Mouse (Mus musculus): ENCODE results near the gene Olfr95. TPM values are rescaled to one million over a fixed set of nuclear protein-coding genes. Genes with fewer than 3 reads are reported as not detected.
A peak's percentile ranks its signal among the peaks of the same experiment; 100 is the strongest.
"Not testable (repeated sequence)": the region's sequence is repeated elsewhere in the genome, so short reads cannot be mapped to it uniquely, and the experiment has no call there.

Olfr95 gene
- polyA plus RNA-seq (2015; fragmentation: Nextera tagmentation; extraction: Ambion mirVana): not detected in 2 replicates

DNA sequence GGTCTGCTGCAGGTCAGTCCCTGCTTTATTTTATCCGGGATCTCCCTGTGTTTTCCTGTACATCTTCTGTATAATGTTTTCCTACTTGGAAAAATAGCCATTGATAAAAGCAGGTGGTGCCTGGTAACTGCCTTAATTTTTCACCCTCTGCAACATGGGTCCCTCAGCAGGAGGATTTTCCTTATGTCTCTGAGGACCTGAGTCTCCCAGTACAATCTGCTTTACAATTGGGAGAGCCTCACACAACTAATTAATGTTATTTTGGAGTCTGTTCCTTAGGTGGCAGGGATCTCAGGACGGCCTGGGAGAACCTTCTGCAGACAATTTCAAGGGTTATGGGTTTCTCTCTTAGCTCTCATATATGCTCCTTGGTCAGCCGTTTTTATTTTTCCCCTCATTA lies at the start of gene Olfr95:
Olfr95 (minus strand) TSS at position 101 of the 400 bp plus-strand sequence.
- H3K4me1 ChIP-seq: peaks cover 6% of the 10 kb centered on the region

DNA sequence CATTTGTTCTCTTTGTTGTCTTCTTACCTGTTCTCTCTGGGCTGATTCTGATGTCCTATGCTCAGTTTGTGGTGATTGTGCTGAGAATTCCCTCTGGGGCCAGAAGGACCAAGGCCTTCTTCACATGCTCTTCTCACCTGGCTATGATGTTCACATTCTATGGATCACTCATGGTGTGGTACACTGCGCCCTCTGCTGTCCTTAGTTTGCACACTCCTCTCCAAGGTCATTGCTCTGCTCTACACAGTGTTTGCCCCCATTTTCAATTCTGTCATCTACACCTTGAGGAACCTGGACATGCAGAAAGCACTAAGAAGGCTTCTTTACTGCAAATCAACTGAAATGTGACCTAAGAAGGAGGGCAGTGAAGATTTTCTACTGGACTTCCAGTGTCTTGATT lies 37.6 kb upstream of the Olfr95 start:
- H3K4me3 ChIP-seq: no peak overlapping the region
- no peak overlapping the region for H3K27ac ChIP-seq (replicated peaks)
- H3K36me3 ChIP-seq: no peaks in the 10 kb centered on the region
- H3K4me1 ChIP-seq: no peaks in the 10 kb centered on the region
- no peaks in the 10 kb centered on the region for H3K27me3 ChIP-seq
- 13% methylated on average over 1 of the region's 1 CpGs for WGBS
- ATAC-seq (replicated peaks): no peak
- no peaks in the 10 kb centered on the region for H3K9me3 ChIP-seq
- no peak overlapping the region for H3K4me2 ChIP-seq (replicated peaks)
- H3K9ac ChIP-seq (replicated peaks): no peak overlapping the region

More for the DNA sequence above, at the start of gene Olfr95:
- H3K9me3 ChIP-seq: no peaks in the 10 kb centered on the region
- no peak within 1 kb of the TSS for H3K9ac ChIP-seq (replicated peaks)
- H3K4me2 ChIP-seq (replicated peaks): no peak within 1 kb of the TSS
- no peaks in the 10 kb centered on the region for H3K36me3 ChIP-seq
- H3K27ac ChIP-seq (replicated peaks): no peak within 1 kb of the TSS
- no peak for ATAC-seq (replicated peaks)
- WGBS: 74% methylated on average over 3 of the region's 3 CpGs
- H3K4me3 ChIP-seq: no peak within 1 kb of the TSS
- H3K27me3 ChIP-seq: peaks cover 8% of the 10 kb centered on the region

DNA sequence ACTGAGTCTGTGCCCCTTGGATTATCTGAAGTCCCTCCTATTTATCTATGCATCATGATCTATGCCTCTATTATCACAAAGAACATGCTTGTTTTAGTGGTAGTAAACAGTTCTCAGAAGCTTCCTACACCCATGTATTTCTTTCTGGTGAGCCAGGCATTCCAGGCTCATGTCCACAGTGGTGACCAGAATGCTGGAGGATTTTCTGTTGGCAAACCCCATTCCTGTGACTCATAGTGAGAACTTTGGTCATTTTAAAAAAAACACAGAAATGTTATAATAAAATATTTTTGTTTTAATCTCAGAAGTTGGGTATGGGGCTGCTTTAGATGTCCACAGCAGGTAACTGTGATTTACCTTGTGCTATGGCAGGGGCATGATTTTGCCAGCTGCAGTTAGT lies 36.5 kb upstream of the Olfr95 start:
- Histone ChIP-seq H3K4me2 (replicated peaks) (no peak overlapping the region), H3K9me3 (no peaks in the 10 kb centered on the region), H3K4me3 (no peak overlapping the region), H3K9ac (replicated peaks) (no peak overlapping the region), H3K27me3 (no peaks in the 10 kb centered on the region), H3K27ac (replicated peaks) (no peak overlapping the region), H3K36me3 (no peaks in the 10 kb centered on the region), H3K4me1 (no peaks in the 10 kb centered on the region)
- no peak for ATAC-seq (replicated peaks)

DNA sequence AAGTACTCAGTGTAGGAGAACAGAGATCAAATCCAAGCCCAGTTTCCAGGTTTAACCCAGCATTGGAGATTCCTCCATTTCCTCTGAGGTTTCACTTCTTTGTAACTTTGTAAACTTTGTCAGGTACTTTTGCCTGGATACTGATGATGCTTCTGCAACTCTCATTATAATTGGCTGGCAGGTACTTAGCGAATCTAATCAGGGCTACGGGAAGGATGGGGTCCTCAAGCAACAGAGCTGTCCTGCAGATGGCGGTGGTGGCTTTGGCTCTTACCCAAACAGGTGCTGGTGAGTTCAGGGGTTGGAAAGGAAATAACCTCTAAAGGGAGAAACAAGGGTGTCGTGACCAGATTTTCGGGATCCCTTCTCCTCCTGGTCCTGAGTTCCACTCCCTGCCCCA lies 33.8 kb upstream of the Olfr95 start:
- H3K36me3 ChIP-seq: no peaks in the 10 kb centered on the region
- 31% methylated on average over 5 of the region's 5 CpGs for WGBS
- H3K4me2 ChIP-seq (replicated peaks): no peak overlapping the region
- H3K27ac ChIP-seq (replicated peaks): no peak overlapping the region
- no peak overlapping the region for H3K4me3 ChIP-seq
- H3K27me3 ChIP-seq: no peaks in the 10 kb centered on the region
- H3K9ac ChIP-seq (replicated peaks): no peak overlapping the region
- H3K4me1 ChIP-seq: no peaks in the 10 kb centered on the region
- H3K9me3 ChIP-seq: no peaks in the 10 kb centered on the region
- no peak for ATAC-seq (replicated peaks)

DNA sequence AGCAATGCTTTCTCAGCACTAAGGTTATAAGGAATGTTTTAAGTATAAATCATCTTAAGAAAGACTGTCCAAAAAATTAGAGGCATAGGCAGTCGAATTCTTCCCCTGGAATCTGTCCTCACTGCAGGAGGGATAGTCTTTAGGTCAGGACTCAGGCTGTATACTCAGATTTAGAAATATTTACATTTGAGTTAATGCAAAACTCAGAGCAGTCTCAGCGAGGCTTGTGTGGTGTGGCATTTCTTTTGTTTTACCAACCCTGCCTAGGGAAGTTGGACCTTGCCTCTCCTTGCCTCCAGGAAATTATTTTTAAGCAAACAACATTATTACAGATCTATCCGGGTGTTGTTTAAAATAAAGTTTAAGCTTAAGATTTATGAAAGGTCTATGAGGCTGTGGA lies 29.3 kb upstream of the Olfr95 start:
- WGBS: 64% methylated on average over 3 of the region's 3 CpGs
- Histone ChIP-seq H3K36me3 (no peaks in the 10 kb centered on the region), H3K9me3 (no peaks in the 10 kb centered on the region), H3K27me3 (no peaks in the 10 kb centered on the region), H3K4me1 (no peaks in the 10 kb centered on the region), H3K9ac (replicated peaks) (no peak overlapping the region), H3K4me2 (replicated peaks) (no peak overlapping the region), H3K4me3 (no peak overlapping the region), H3K27ac (replicated peaks) (no peak overlapping the region)
- ATAC-seq (replicated peaks): no peak

DNA sequence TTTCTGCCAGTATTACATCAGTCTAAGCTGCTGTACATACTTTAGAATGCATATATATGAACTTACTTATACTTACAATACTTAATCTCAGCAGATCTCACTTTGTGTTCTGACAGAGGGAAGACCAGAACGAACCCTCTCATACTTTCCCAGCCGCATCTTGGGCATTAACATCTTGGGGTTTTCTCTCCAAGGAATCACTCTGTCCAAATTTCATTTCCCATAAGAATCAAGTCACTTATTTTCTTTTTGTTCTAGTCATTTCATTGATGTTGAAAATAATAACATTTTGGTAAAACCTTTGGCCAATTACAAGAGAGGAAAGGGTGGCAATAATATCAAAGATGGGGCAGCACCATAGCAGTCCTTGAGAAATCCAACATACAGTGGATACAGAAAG lies 24.3 kb upstream of the Olfr95 start, which contains the start of gene Olfr97:
Olfr97 (minus strand) TSS at position 101 of the 400 bp plus-strand sequence.
- WGBS: 88% methylated on average over 2 of the region's 2 CpGs
- not testable (repeated sequence) for H3K4me2 ChIP-seq (replicated peaks); H3K4me1 ChIP-seq; H3K27ac ChIP-seq (replicated peaks); H3K9me3 ChIP-seq; H3K27me3 ChIP-seq; H3K4me3 ChIP-seq; H3K36me3 ChIP-seq; H3K9ac ChIP-seq (replicated peaks); ATAC-seq (replicated peaks)

DNA sequence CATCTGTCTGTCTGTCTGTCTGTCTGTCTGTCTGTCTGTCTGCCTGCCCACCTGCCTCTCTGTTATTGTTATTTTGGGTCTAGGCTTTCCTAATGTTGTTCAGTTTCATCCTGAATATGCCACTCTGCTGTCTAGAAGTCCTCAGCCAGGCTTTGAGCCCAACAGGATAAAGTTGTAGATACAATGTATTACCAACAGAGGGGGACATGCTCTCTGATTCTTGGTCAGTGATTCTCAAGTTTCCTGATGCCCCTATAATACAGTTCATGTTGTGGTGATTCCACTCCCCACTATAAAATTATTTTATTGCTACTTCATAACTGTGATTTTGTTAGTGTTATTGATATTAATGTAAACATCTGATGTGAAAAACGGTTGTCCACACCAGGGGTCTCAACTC lies 9.0 kb upstream of the Olfr95 start:
- WGBS: 33% methylated on average over 1 of the region's 1 CpGs
- Histone ChIP-seq H3K4me1 (no peaks in the 10 kb centered on the region), H3K4me2 (replicated peaks) (no peak overlapping the region), H3K9ac (replicated peaks) (no peak overlapping the region), H3K27ac (replicated peaks) (no peak overlapping the region), H3K9me3 (no peaks in the 10 kb centered on the region), H3K27me3 (no peaks in the 10 kb centered on the region), H3K4me3 (no peak overlapping the region), H3K36me3 (no peaks in the 10 kb centered on the region)
- ATAC-seq (replicated peaks): no peak

DNA sequence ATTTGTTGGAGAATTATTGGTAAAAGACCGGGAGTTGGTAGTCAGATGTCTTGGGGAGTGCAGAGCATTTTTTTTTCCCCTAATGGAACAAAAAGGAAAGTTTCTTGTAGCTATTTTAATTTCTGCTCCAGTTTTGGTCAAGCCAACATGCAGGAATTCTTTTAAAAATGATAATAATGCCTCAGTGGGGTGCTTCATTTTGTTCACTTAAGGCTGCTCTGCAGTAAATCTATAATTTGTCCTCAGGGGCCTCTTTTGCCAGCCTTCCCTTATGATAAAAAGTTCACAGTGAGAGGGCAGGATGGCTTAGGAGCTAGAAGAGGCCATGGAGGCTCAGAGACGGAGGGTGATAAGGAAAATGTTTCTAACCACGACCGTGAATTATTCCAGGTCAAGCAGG lies 6.9 kb upstream of the Olfr95 start, which contains the start of gene Olfr96:
Olfr96 (plus strand) TSS at position 301 of the 400 bp plus-strand sequence.
- 58% methylated on average over 4 of the region's 4 CpGs for WGBS

DNA sequence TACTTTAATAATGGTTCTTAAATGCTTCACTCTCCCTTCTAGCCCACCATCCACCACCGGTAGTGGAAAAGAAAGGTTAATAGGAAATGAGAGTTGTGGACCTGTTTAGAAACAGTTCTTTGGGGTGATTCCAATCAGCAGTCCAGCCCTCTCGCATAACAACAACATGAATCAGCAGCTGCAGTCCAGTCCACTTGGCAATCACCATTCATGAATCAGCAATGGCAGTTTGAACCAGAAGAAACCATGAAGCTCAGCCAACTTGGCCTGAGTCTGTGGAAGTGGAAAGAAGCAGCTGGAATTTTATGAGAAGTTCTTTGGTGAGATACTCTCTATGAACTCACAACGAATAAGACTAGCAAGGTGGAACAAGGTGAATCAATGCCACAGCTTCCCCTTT lies 5.6 kb upstream of the Olfr95 start:
- Histone ChIP-seq H3K4me1 (no peaks in the 10 kb centered on the region), H3K36me3 (no peaks in the 10 kb centered on the region), H3K4me2 (replicated peaks) (no peak overlapping the region), H3K4me3 (no peak overlapping the region), H3K27me3 (no peaks in the 10 kb centered on the region), H3K9me3 (no peaks in the 10 kb centered on the region), H3K9ac (replicated peaks) (no peak overlapping the region), H3K27ac (replicated peaks) (no peak overlapping the region)
- ATAC-seq (replicated peaks): no peak
- 89% methylated on average over 3 of the region's 3 CpGs for WGBS

More for the DNA sequence above, 6.9 kb upstream of the Olfr95 start, which contains the start of gene Olfr96:
- Histone ChIP-seq H3K9ac (replicated peaks) (no peak within 1 kb of the TSS), H3K4me3 (no peak within 1 kb of the TSS), H3K4me2 (replicated peaks) (no peak within 1 kb of the TSS), H3K27ac (replicated peaks) (no peak within 1 kb of the TSS), H3K9me3 (no peaks in the 10 kb centered on the region), H3K36me3 (no peaks in the 10 kb centered on the region), H3K27me3 (no peaks in the 10 kb centered on the region), H3K4me1 (no peaks in the 10 kb centered on the region)
- ATAC-seq (replicated peaks): no peak

DNA sequence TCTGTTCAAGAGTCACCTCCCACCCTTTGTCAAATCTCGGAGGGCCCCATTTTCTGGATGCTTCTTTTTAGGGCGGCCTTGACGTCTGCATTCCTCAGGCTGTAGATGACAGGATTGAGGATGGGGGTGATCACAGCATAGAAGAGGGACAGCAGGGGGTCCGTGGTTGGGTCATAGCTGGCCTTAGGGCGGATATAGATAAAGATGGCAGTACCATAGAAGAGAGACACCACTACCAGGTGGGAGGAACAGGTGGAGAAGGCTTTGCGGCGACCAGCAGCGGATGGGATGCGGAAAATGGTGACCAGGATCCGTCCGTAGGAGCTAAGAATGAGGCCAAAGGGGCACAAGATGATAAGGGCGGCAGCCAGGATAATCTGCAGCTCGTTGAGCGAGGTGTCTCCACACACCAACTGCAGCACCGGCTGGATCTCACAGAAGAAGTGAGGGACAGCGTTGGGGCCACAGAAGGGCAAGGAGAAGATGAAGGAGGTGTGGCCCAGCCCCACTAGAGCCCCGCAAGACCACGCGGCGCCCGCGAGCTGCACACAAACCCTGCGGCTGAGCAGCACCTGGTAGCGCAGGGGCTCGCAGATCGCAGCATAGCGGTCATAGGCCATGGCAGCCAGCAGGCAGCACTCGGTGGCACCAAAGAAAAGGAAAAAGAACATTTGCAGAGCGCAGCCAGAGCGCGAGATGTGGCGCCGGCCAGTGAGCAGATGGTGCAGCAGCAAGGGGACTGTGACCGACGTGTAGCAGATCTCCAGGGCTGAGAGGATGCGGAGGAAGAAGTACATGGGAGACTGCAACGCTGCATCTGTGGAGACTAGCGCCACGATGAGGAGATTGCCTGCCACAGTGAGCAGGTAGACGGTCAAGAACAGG lies 1.8 kb downstream of the Olfr95 start:
- peak overlapping the region; percentile 40 for H3K9ac ChIP-seq (replicated peaks)
- H3K4me3 ChIP-seq: peak overlapping the region; percentile 41
- peaks cover 6% of the 10 kb centered on the region for H3K4me1 ChIP-seq
- no peaks in the 10 kb centered on the region for H3K36me3 ChIP-seq
- H3K27ac ChIP-seq (replicated peaks): no peak overlapping the region
- H3K4me2 ChIP-seq (replicated peaks): peak overlapping the region; percentile 50
- peak; percentile 43; the same call in 1 of the 2 replicates for ATAC-seq (replicated peaks)
- 18% methylated on average over 40 of the region's 40 CpGs for WGBS
- H3K27me3 ChIP-seq: peaks cover 8% of the 10 kb centered on the region
- H3K9me3 ChIP-seq: no peaks in the 10 kb centered on the region

DNA sequence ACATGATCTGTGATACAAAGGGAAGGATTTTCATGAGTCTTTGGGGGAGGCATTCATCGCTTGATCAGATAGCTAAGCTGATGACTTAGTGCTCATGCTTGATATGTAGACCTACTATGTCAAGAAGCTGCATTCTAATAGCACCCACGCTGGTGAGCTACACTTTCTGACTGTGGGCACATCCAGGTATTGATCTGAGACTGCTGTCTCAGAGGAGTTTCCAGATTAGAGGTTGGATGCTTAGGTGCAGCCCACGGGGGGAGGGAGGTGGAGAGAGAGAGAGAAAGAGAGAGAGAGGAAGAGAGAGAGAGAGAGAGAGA lies 9.0 kb downstream of the Olfr95 start:
- WGBS: 20% methylated on average over 3 of the region's 3 CpGs
- Histone ChIP-seq H3K4me3 (no peak overlapping the region), H3K27ac (replicated peaks) (no peak overlapping the region), H3K9me3 (no peaks in the 10 kb centered on the region), H3K9ac (replicated peaks) (no peak overlapping the region), H3K4me2 (replicated peaks) (no peak overlapping the region), H3K27me3 (no peaks in the 10 kb centered on the region), H3K36me3 (no peaks in the 10 kb centered on the region), H3K4me1 (no peaks in the 10 kb centered on the region)
- peak; percentile 58; the same call in 1 of the 2 replicates for ATAC-seq (replicated peaks)

DNA sequence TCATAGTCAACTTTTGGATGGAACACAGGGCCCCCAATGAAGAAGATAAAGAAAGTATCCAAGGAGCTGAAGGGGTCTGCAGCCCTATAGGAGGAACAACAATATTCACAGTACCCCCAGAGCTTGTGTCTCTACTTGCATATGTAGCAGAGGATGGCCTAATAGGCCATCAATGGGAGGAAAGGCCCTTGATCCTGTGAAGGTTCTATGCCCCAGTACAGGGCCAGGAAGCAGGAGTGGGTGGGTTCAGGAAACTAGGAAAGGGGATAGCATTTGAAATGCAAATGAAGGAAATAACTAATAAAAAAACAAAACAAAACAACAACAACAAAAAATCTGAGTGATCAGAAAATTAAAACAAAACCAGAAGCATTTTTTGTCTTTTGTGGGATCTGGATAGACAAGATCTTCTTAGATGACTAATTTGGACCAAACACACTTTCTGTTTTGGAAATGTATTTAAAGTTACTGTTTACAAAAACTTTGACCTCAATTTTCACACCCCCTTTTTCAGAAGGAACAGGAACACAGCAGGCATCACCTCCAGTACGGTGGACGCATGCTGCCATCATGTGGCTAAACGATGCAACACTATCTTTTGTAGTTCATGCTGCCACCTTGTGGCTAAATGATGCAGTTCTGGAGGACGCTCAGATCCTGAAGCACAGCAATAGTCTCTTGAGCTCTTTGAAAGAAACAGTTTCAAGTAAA lies 9.6 kb downstream of the Olfr95 start:
- no peak overlapping the region for H3K27ac ChIP-seq (replicated peaks)
- 3% methylated on average over 4 of the region's 4 CpGs for WGBS
- H3K9ac ChIP-seq (replicated peaks): no peak overlapping the region
- H3K27me3 ChIP-seq: no peaks in the 10 kb centered on the region
- H3K4me3 ChIP-seq: no peak overlapping the region
- peak; percentile 85 for ATAC-seq (replicated peaks)
- H3K4me2 ChIP-seq (replicated peaks): no peak overlapping the region
- H3K9me3 ChIP-seq: no peaks in the 10 kb centered on the region
- no peaks in the 10 kb centered on the region for H3K4me1 ChIP-seq
- no peaks in the 10 kb centered on the region for H3K36me3 ChIP-seq

All from forebrain, embryonic 15.5 days (tissue).